Mouse (Mus musculus): ENCODE measurements at regions not wholly inside any gene's neighbourhood (a gene's known extent, or its start where the extent isn't known, plus 50 kb on each side); places are given as distances from the start of the nearest gene placed in this dataset.

DNA sequence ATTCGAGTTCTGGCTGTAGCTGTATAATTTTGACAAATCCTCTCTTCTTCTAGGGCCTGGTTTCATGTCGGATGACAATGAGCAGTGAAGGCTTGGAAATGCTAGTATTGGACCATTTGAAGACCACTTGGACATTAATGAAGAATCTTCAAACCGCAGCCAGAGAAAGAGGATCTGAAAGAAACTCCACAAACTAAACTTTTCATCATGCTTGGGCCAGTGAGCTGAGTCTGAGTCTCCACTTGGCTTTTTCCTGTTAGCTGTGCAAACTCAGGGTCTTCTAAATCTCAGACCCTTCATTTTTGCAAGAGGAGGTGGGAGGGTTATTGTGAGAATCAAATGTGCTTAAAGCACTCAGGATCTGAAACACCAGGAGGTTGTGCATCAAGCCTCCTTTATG, 176.6 kb downstream of the Mex3b start:
- no peak for DNase-seq (ENCODE audit: low read depth, low spot score)
- Histone ChIP-seq H3K27ac (ENCODE audit: control insufficient read depth, low read depth, low read length) (no peak overlapping the region), H3K4me1 (ENCODE audit: control insufficient read depth in 1 of 2, insufficient read depth in 2 of 2, low read length in 2 of 2) (no peaks in the 10 kb centered on the region), H3K36me3 (ENCODE audit: control insufficient read depth in 1 of 2, insufficient read depth in 2 of 2, low read length in 2 of 2) (no peaks in the 10 kb centered on the region), H3K9ac (ENCODE audit: control insufficient read depth, low read depth, low read length, poor library complexity, severe bottlenecking) (no peak overlapping the region), H3K27me3 (ENCODE audit: control insufficient read depth in 1 of 2, insufficient read depth in 2 of 2, low read length in 2 of 2) (no peaks in the 10 kb centered on the region; a peak in 1 of 4 replicates), H3K9me3 (replicated peaks; ENCODE audit: insufficient read depth, low read length) (no peaks in the 10 kb centered on the region), H3K4me3 (ENCODE audit: control insufficient read depth in 1 of 2, insufficient read depth in 1 of 2, low read depth in 2 of 2, low read length in 2 of 2) (no peak overlapping the region), H3K79me2 (ENCODE audit: control insufficient read depth, insufficient read depth, low read length, poor library complexity) (no peaks in the 10 kb centered on the region)
- TF ChIP-seq CTCF (IDR thresholded peaks at IDR 0.05 in 2 of 3, conservative IDR thresholded peaks at IDR 0.05 in 1 of 3; ENCODE audit: control insufficient read depth in 1 of 3, insufficient read depth in 1 of 3, low read depth in 2 of 3, low read length in 3 of 3, poor library complexity in 1 of 3, severe bottlenecking in 1 of 3) = no peak
- no peak for TF ChIP-seq SIN3A (IDR thresholded peaks at IDR 0.05; ENCODE audit: low read length)
- no peak for TF ChIP-seq ZKSCAN1 (IDR thresholded peaks at IDR 0.05; ENCODE audit: low read depth, low read length)
- no peak for TF ChIP-seq POLR2A (IDR thresholded peaks at IDR 0.05; ENCODE audit: control insufficient read depth in 1 of 2, insufficient read depth in 1 of 2, low read depth in 1 of 2, low read length in 2 of 2, poor library complexity in 1 of 2)
- TF ChIP-seq MAFK (IDR thresholded peaks at IDR 0.05; ENCODE audit: borderline replicate concordance, low read depth, low read length) = no peak
- TF ChIP-seq SMC3 (IDR thresholded peaks at IDR 0.05; ENCODE audit: low read depth, low read length) = no peak

DNA sequence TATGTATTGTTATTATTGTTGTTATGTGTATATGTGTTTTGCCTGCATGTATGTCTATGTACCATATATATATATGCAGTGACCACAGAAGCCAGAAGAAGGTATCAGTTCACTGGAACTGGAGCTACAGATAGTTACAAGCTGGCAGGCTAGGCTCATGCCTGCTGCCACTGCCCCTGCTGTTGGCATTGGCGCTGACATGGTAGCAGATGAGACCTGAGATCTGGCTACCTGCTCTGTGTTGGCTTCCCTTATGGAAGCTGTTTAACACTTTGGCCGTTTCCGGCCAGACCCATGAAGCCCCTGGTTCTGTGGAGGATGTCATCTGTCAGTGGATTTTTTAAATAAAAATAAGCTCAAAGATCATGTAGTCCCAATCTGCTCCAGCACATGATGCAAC, 178.1 kb downstream of the Mex3b start:
- Histone ChIP-seq H3K9me3 (replicated peaks; ENCODE audit: insufficient read depth, low read length) (no peaks in the 10 kb centered on the region), H3K79me2 (ENCODE audit: control insufficient read depth, insufficient read depth, low read length, poor library complexity) (no peaks in the 10 kb centered on the region), H3K27me3 (ENCODE audit: control insufficient read depth in 1 of 2, insufficient read depth in 2 of 2, low read length in 2 of 2) (no peaks in the 10 kb centered on the region; a peak in 1 of 4 replicates), H3K9ac (ENCODE audit: control insufficient read depth, low read depth, low read length, poor library complexity, severe bottlenecking) (no peak overlapping the region), H3K27ac (ENCODE audit: control insufficient read depth, low read depth, low read length) (no peak overlapping the region), H3K36me3 (ENCODE audit: control insufficient read depth in 1 of 2, insufficient read depth in 2 of 2, low read length in 2 of 2) (no peaks in the 10 kb centered on the region), H3K4me3 (ENCODE audit: control insufficient read depth in 1 of 2, insufficient read depth in 1 of 2, low read depth in 2 of 2, low read length in 2 of 2) (no peak overlapping the region), H3K4me1 (ENCODE audit: control insufficient read depth in 1 of 2, insufficient read depth in 2 of 2, low read length in 2 of 2) (no peaks in the 10 kb centered on the region)
- no peak for DNase-seq (ENCODE audit: low read depth, low spot score)
- TF ChIP-seq RAD21 (IDR thresholded peaks at IDR 0.05; ENCODE audit: low read depth, low read length) = no peak
- no peak for TF ChIP-seq E2F4 (IDR thresholded peaks at IDR 0.05; ENCODE audit: borderline replicate concordance, low read depth, low read length)
- TF ChIP-seq MAZ (IDR thresholded peaks at IDR 0.05; ENCODE audit: low read depth, low read length) = no peak
- TF ChIP-seq POLR2A (IDR thresholded peaks at IDR 0.05; ENCODE audit: control insufficient read depth in 1 of 2, insufficient read depth in 1 of 2, low read depth in 1 of 2, low read length in 2 of 2, poor library complexity in 1 of 2) = no peak
- TF ChIP-seq NELFE (IDR thresholded peaks at IDR 0.05; ENCODE audit: low read depth, low read length) = no peak
- TF ChIP-seq CTCF (IDR thresholded peaks at IDR 0.05 in 2 of 3, conservative IDR thresholded peaks at IDR 0.05 in 1 of 3; ENCODE audit: control insufficient read depth in 1 of 3, insufficient read depth in 1 of 3, low read depth in 2 of 3, low read length in 3 of 3, poor library complexity in 1 of 3, severe bottlenecking in 1 of 3) = no peak
- no peak for TF ChIP-seq ZMIZ1 (IDR thresholded peaks at IDR 0.05; ENCODE audit: low read depth, low read length)
- TF ChIP-seq TCF12 (IDR thresholded peaks at IDR 0.05; ENCODE audit: low read depth, low read length) = no peak
- no peak for TF ChIP-seq UBTF (IDR thresholded peaks at IDR 0.05; ENCODE audit: borderline replicate concordance, insufficient read depth, low read depth, low read length)
- TF ChIP-seq SMC3 (IDR thresholded peaks at IDR 0.05; ENCODE audit: low read depth, low read length) = no peak
- no peak for TF ChIP-seq MAFK (IDR thresholded peaks at IDR 0.05; ENCODE audit: borderline replicate concordance, low read depth, low read length)
- no peak for TF ChIP-seq CHD2 (IDR thresholded peaks at IDR 0.05; ENCODE audit: low read length)
- TF ChIP-seq SIN3A (IDR thresholded peaks at IDR 0.05; ENCODE audit: low read length) = no peak
- no peak for TF ChIP-seq MAX (IDR thresholded peaks at IDR 0.05; ENCODE audit: low read length)
- TF ChIP-seq NRF1 (IDR thresholded peaks at IDR 0.05; ENCODE audit: insufficient read depth, low read depth, low read length, poor library complexity, severe bottlenecking) = no peak
- TF ChIP-seq ZNF384 (IDR thresholded peaks at IDR 0.05; ENCODE audit: low read depth, low read length) = no peak
- no peak for TF ChIP-seq USF2 (IDR thresholded peaks at IDR 0.05; ENCODE audit: borderline replicate concordance in 1 of 2, insufficient read depth in 1 of 2, low read depth in 1 of 2, low read length in 2 of 2)
- no peak for TF ChIP-seq MEF2A (IDR thresholded peaks at IDR 0.05; ENCODE audit: extremely low read depth, insufficient replicate concordance, low read depth, low read length, poor library complexity, severe bottlenecking)
